Mouse (Mus musculus): Measurements from ENCODE around the gene Wdfy1.
A peak's percentile ranks its signal among the peaks of the same experiment; 100 is the strongest.

Gene Wdfy1

GRCm38 (mm10) chr1:79775927-79776458 is at the start of gene Wdfy1, which contains the start of gene Mrpl44:
Gene Wdfy1, minus strand, starts transcription at chr1:79776143.
Gene Mrpl44, plus strand, starts transcription at chr1:79776018.
- peak; percentile 95 for DNase-seq (ENCODE audit: low spot score in 2 of 2)

- DNase-seq (ENCODE audit: low spot score in 2 of 2) = no peak
Measured at GRCm38 (mm10) chr1:79823951-79824633, 48.1 kb upstream of the Wdfy1 start.

- DNase-seq (ENCODE audit: low spot score in 2 of 2) = no peak
Measured at GRCm38 (mm10) chr1:79822806-79823525, 47.0 kb upstream of the Wdfy1 start.

GRCm38 (mm10) chr1:79819296-79819879 is 43.4 kb upstream of the Wdfy1 start:
- no peak for DNase-seq (ENCODE audit: low spot score in 2 of 2)

GRCm38 (mm10) chr1:79815446-79815845 is 39.5 kb upstream of the Wdfy1 start:
- DNase-seq (ENCODE audit: low spot score in 2 of 2) = no peak

GRCm38 (mm10) chr1:79809447-79809846 is 33.5 kb upstream of the Wdfy1 start:
- DNase-seq (ENCODE audit: low spot score in 2 of 2) = no peak

GRCm38 (mm10) chr1:79806865-79807264 is 30.9 kb upstream of the Wdfy1 start:
- no peak for DNase-seq (ENCODE audit: low spot score in 2 of 2)

GRCm38 (mm10) chr1:79803614-79804013 is 27.7 kb upstream of the Wdfy1 start:
- no peak for DNase-seq (ENCODE audit: low spot score in 2 of 2)

GRCm38 (mm10) chr1:79802858-79803427 is 27.0 kb upstream of the Wdfy1 start:
- DNase-seq (ENCODE audit: low spot score in 2 of 2) = no peak

- DNase-seq (ENCODE audit: low spot score in 2 of 2) = no peak
Measured at GRCm38 (mm10) chr1:79797084-79797483, 21.1 kb upstream of the Wdfy1 start.

GRCm38 (mm10) chr1:79786267-79786927 is 10.5 kb upstream of the Wdfy1 start:
- DNase-seq (ENCODE audit: low spot score in 2 of 2) = no peak

GRCm38 (mm10) chr1:79782433-79782832 is 6.5 kb upstream of the Wdfy1 start:
- no peak for DNase-seq (ENCODE audit: low spot score in 2 of 2)

GRCm38 (mm10) chr1:79778011-79778410 is 2.1 kb upstream of the Wdfy1 start:
- DNase-seq (ENCODE audit: low spot score in 2 of 2) = no peak

GRCm38 (mm10) chr1:79774164-79774780 is 1.7 kb downstream of the Wdfy1 start:
- peak in 1 of 2 experiments; percentile 19 for DNase-seq (ENCODE audit: low spot score in 2 of 2)

- no peak for DNase-seq (ENCODE audit: low spot score in 2 of 2)
Measured at GRCm38 (mm10) chr1:79768231-79768630, 7.7 kb downstream of the Wdfy1 start.

- DNase-seq (ENCODE audit: low spot score in 2 of 2) = no peak
Measured at GRCm38 (mm10) chr1:79764483-79764882, 11.5 kb downstream of the Wdfy1 start.

- DNase-seq (ENCODE audit: low spot score in 2 of 2) = no peak
Measured at GRCm38 (mm10) chr1:79764031-79764430, 11.9 kb downstream of the Wdfy1 start.

- DNase-seq (ENCODE audit: low spot score in 2 of 2) = peak; percentile 50 to 54
Measured at GRCm38 (mm10) chr1:79762282-79763250, 13.4 kb downstream of the Wdfy1 start.

GRCm38 (mm10) chr1:79761917-79762271 is 14.0 kb downstream of the Wdfy1 start:
- no peak for DNase-seq (ENCODE audit: low spot score in 2 of 2)

All from spleen, postnatal 36 days (tissue).